Mouse (Mus musculus) heart, embryonic 14.5 days (tissue): ENCODE data around the gene Abhd12b. TPM values are rescaled to one million over a fixed set of nuclear protein-coding genes. Genes with fewer than 3 reads are reported as not detected.
A peak's percentile ranks its signal among the peaks of the same experiment; 100 is the strongest.

Experiments
- ATAC-seq: fragments of 200-750 bp; cut with Nextera tagmentation; 2 replicates; pipeline ENCODE4 v1.8.0; 2017; ENCODE audit warnings: low read depth, moderate TSS enrichment; ENCODE audit not compliant: insufficient number of reproducible peaks, insufficient read depth, low FRiP score
- H3K27ac ChIP-seq, 2 experiments: fragments of 200-500 bp in 1 of 2; fragments of 300-500 bp in 1 of 2; sonication (generic) in 1 of 2; replicated peaks in 1 of 2; 2 replicates each; pipeline ENCODE4 v1.5.1; 2012 to 2014; ENCODE audit warnings: low read depth in 2 of 2, low read length in 2 of 2, control low read depth in 1 of 2, mild to moderate bottlenecking in 1 of 2, mixed read lengths in 1 of 2; ENCODE audit not compliant: control insufficient read depth in 1 of 2, insufficient read depth in 1 of 2
- H3K27me3 ChIP-seq: fragments of 300-500 bp; sonication (generic); 2 replicates; pipeline ENCODE4 v1.6.1; 2014; ENCODE audit warnings: mild to moderate bottlenecking, low read length, control low read depth; ENCODE audit not compliant: control insufficient read depth, insufficient read depth
- H3K36me3 ChIP-seq: fragments of 300-500 bp; sonication (generic); 2 replicates; pipeline ENCODE4 v1.6.1; 2014; ENCODE audit warnings: mild to moderate bottlenecking, control low read depth, low read length, mixed read lengths; ENCODE audit not compliant: control insufficient read depth, insufficient read depth
- H3K4me1 ChIP-seq, 2 experiments: fragments of 200-500 bp in 1 of 2; fragments of 300-500 bp in 1 of 2; sonication (generic) in 1 of 2; 2 replicates each; pipeline ENCODE4 v1.6.1; 2012 to 2014; ENCODE audit warnings: low read length in 2 of 2, control low read depth in 1 of 2, mixed read lengths in 1 of 2; ENCODE audit not compliant: control insufficient read depth in 2 of 2, insufficient read depth in 2 of 2
- H3K4me2 ChIP-seq: fragments of 300-500 bp; sonication (generic); 2 replicates; pipeline ENCODE4 v1.6.1; 2014; ENCODE audit warnings: mild to moderate bottlenecking, low read length
- H3K4me3 ChIP-seq, 2 experiments: fragments of 200-500 bp in 1 of 2; fragments of 300-500 bp in 1 of 2; sonication (generic) in 1 of 2; 2 replicates each; pipeline ENCODE4 v1.5.1; 2012 to 2014; ENCODE audit warnings: low read length in 2 of 2, mild to moderate bottlenecking in 2 of 2, control low read depth in 1 of 2, low read depth in 1 of 2, moderate library complexity in 1 of 2; ENCODE audit not compliant: control insufficient read depth in 1 of 2, insufficient read depth in 1 of 2
- H3K9ac ChIP-seq: fragments of 300-500 bp; sonication (generic); 2 replicates; pipeline ENCODE4 v1.6.1; 2014; ENCODE audit warnings: mild to moderate bottlenecking, low read length
- H3K9me3 ChIP-seq: fragments of 300-500 bp; sonication (generic); 2 replicates; pipeline ENCODE4 v1.6.1; 2016; ENCODE audit warnings: low read length, control low read depth; ENCODE audit not compliant: control insufficient read depth
- WGBS: fragments of 180-500 bp; shearing (Covaris S2); extraction: QIAGEN DNeasy Blood & Tissue Kit; methylation state at CpG from one replicate; pipeline ENCODE4 v1.1.7; 2014; 5-methylcytosine and 5-hydroxymethylcytosine counted together
- polyA plus RNA-seq: library from polyadenylated mRNA; unstranded; fragments of >200 nt; fragmentation: Nextera tagmentation; extraction: Ambion mirVana; gene quantifications from 2 replicates; pipeline ENCODE4 v1.2.1, GENCODE M21; 2014

Gene Abhd12b
- polyA plus RNA-seq, 1 experiment from 2014 or later = not detected

- Histone ChIP-seq H3K27me3 (no peaks in the 10 kb centered on the region), H3K4me3 (peak overlapping the region; percentile 90 to 95), H3K36me3 (no peaks in the 10 kb centered on the region), H3K9ac (peak overlapping the region; percentile 94), H3K9me3 (no peaks in the 10 kb centered on the region), H3K4me2 (peak overlapping the region; percentile 100), H3K27ac (peak overlapping the region in 1 of 2 experiments; percentile 92; a peak in 2 of 4 replicates), H3K4me1 (peaks cover 3 to 22% of the 10 kb centered on the region in 2 experiments)
- 14% methylated on average over 23 of the region's 23 CpGs for WGBS
- ATAC-seq = no peak
These were observed 43.4 kb upstream of the Abhd12b start for GRCm38 (mm10) chr12:70110375-70111116.

DNA sequence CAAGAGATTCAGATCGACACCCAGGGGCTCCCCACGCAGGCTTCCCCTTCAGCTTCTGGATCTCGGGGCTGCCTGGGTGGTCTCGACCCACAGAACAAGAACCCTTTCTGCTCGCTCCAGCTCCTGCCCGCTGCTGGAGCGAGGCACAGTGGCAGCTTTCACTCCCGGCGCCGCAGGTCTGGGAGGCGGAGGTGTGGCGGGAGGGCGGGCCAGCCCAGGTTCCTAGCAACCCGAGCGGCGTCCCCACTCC lies 42.9 kb upstream of the Abhd12b start:
- WGBS = 0% methylated on average over 16 of the region's 16 CpGs
- Histone ChIP-seq H3K4me1 (peaks cover 3 to 17% of the 10 kb centered on the region in 2 experiments), H3K36me3 (no peaks in the 10 kb centered on the region), H3K9me3 (no peaks in the 10 kb centered on the region), H3K27ac (peak overlapping the region in 1 of 2 experiments; percentile 92; a peak in 2 of 4 replicates), H3K4me2 (peak overlapping the region; percentile 100), H3K4me3 (peak overlapping the region; percentile 90 to 95), H3K9ac (peak overlapping the region; percentile 94), H3K27me3 (no peaks in the 10 kb centered on the region)
- ATAC-seq = peak; percentile 45

GRCm38 (mm10) chr12:70111367-70112089 lies 42.4 kb upstream of the Abhd12b start:
- Histone ChIP-seq H3K4me3 (peak overlapping the region; percentile 90 to 95), H3K36me3 (no peaks in the 10 kb centered on the region), H3K4me1 (peaks cover 3 to 12% of the 10 kb centered on the region in 2 experiments), H3K9ac (peak overlapping the region; percentile 94), H3K9me3 (no peaks in the 10 kb centered on the region), H3K27ac (peak overlapping the region; percentile 89 to 92), H3K27me3 (no peaks in the 10 kb centered on the region), H3K4me2 (peak overlapping the region; percentile 100)
- under 1% methylated on average over 89 of the region's 101 CpGs for WGBS
- ATAC-seq = peak; percentile 86

DNA sequence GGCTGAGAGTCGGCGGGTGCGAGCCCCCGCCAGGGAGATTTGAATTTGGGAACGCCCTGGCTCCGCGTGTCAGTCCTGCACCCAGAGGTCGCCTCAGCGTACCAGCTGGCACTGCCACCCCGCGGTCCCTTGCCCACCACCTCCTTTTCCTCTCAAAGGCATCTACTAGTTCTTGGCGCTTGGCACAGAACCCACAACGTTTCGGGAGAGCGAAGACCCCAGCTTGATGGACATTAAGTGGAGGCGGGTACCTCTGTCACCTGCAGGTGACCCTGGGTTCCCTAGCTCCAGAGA lies 41.9 kb upstream of the Abhd12b start:
- peak overlapping the region; percentile 94 for H3K9ac ChIP-seq
- peak overlapping the region; percentile 100 for H3K4me2 ChIP-seq
- ATAC-seq = no peak
- H3K36me3 ChIP-seq = no peaks in the 10 kb centered on the region
- H3K4me1 ChIP-seq = peaks cover 3 to 10% of the 10 kb centered on the region in 2 experiments
- H3K9me3 ChIP-seq = no peaks in the 10 kb centered on the region
- no peaks in the 10 kb centered on the region for H3K27me3 ChIP-seq
- 4% methylated on average over 14 of the region's 16 CpGs for WGBS
- H3K4me3 ChIP-seq = peak overlapping the region; percentile 90 to 95
- H3K27ac ChIP-seq = peak overlapping the region in 1 of 2 experiments; percentile 92; a peak in 1 of 4 replicates

GRCm38 (mm10) chr12:70113351-70113750 lies 40.6 kb upstream of the Abhd12b start, which contains the start of gene Nin:
Nin (minus strand) TSS chr12:70113717.
- H3K4me2 ChIP-seq = peak within 1 kb of the TSS; percentile 100; the same call in 1 of the 2 replicates
- no peaks in the 10 kb centered on the region for H3K9me3 ChIP-seq
- WGBS = 64% methylated on average over 11 of the region's 11 CpGs
- H3K4me1 ChIP-seq = peaks cover 3 to 10% of the 10 kb centered on the region in 2 experiments
- H3K9ac ChIP-seq = no peak within 1 kb of the TSS
- H3K36me3 ChIP-seq = no peaks in the 10 kb centered on the region
- no peak within 1 kb of the TSS for H3K4me3 ChIP-seq
- ATAC-seq = no peak
- no peak within 1 kb of the TSS for H3K27ac ChIP-seq
- H3K27me3 ChIP-seq = no peaks in the 10 kb centered on the region

GRCm38 (mm10) chr12:70117146-70117545 lies 36.8 kb upstream of the Abhd12b start:
- Histone ChIP-seq H3K27me3 (no peaks in the 10 kb centered on the region), H3K4me1 (no peaks in the 10 kb centered on the region; a peak in 1 of 4 replicates), H3K9ac (no peak overlapping the region), H3K9me3 (no peaks in the 10 kb centered on the region), H3K4me3 (no peak overlapping the region), H3K27ac (no peak overlapping the region), H3K4me2 (no peak overlapping the region), H3K36me3 (no peaks in the 10 kb centered on the region)
- no peak for ATAC-seq
- WGBS = 75% methylated on average over 10 of the region's 10 CpGs

DNA sequence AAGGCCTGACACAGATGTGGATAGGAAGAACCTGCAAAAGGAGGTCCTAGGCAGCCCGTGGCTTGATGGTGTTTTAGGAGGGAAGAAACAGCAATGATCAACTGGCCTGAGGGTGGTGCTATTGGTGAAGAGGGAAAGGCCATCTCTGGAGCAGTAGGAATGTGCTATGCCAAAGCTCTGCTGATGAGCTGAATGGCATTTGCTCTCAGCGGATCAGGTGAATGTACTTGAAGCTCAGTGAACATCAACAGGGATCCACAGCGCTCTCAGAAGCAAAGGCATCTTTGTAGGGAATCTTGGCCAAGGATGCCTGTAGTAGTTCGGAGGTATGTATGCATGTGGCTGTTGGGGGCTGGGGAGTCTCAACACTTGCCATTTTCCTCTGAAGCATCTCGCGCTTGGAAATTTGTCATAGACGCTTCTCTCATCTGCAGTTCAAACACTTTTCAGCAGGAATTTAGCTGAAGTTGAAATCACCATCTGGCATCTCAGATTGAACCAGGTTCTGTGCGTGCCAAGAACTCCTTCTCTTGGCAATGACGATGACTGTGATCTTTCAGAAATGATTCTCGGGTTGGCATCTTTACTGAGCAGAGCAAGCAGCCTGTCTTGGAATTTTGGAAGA lies 35.1 kb upstream of the Abhd12b start:
- H3K27me3 ChIP-seq = no peaks in the 10 kb centered on the region
- H3K36me3 ChIP-seq = no peaks in the 10 kb centered on the region
- H3K27ac ChIP-seq = no peak overlapping the region
- no peak overlapping the region for H3K4me3 ChIP-seq
- no peaks in the 10 kb centered on the region for H3K4me1 ChIP-seq
- H3K4me2 ChIP-seq = no peak overlapping the region
- ATAC-seq = no peak
- H3K9me3 ChIP-seq = no peaks in the 10 kb centered on the region
- 81% methylated on average over 10 of the region's 10 CpGs for WGBS
- H3K9ac ChIP-seq = no peak overlapping the region
